Mouse (Mus musculus): ENCODE results near the gene Sv2a. TPM values are rescaled to one million over a fixed set of nuclear protein-coding genes. Genes with fewer than 3 reads are reported as not detected.
"Not testable (repeated sequence)": the region's sequence is repeated elsewhere in the genome, so short reads cannot be mapped to it uniquely, and the experiment has no call there.

The Sv2a gene
- polyA plus RNA-seq, 1 experiment from 2014 or later, result 3.6 TPM

GRCm38 (mm10) chr3:96237904-96238511 lies 57.1 kb downstream of the Sv2a start:
- peak; percentile 66 for DNase-seq
- no peak for TF ChIP-seq CTCF (IDR thresholded peaks at IDR 0.05; ENCODE audit: low read depth)

GRCm38 (mm10) chr3:96238954-96239793 lies 58.2 kb downstream of the Sv2a start, which contains the start of gene Hist2h3c2:
Gene Hist2h3c2, minus strand, starts transcription at chr3:96239127.
- peak within 1 kb of the TSS; percentile 89 for H3K4me2 ChIP-seq
- WGBS, result under 1% methylated on average over 20 of the region's 68 CpGs

More at GRCm38 (mm10) chr3:96237904-96238511, 57.1 kb downstream of the Sv2a start:
- 0 out of 2 replicates have a peak, but pooled peaks cover 2% of the 10 kb centered on the region for H3K4me1 ChIP-seq (ENCODE audit: insufficient read depth)
- H3K9ac ChIP-seq, result peak overlapping the region; percentile 71
- H3K4me3 ChIP-seq (ENCODE audit: low read depth, low read length), result peak overlapping the region; percentile 45
- under 1% methylated on average over 12 of the region's 12 CpGs for WGBS
- no peaks in the 10 kb centered on the region for H3K9me3 ChIP-seq (ENCODE audit: low read depth, low read length)
- no peak for ATAC-seq (ENCODE audit: insufficient read depth)
- H3K36me3 ChIP-seq (ENCODE audit: insufficient read depth), result no peaks in the 10 kb centered on the region
- peak overlapping the region; percentile 89 for H3K4me2 ChIP-seq
- no peaks in the 10 kb centered on the region for H3K27me3 ChIP-seq (ENCODE audit: insufficient read depth, low read length)
- peak overlapping the region; percentile 88 for H3K27ac ChIP-seq (ENCODE audit: low read depth)

GRCm38 (mm10) chr3:96239949-96240798 lies 59.2 kb downstream of the Sv2a start, which contains the start of gene Hist2h2aa2:
Gene Hist2h2aa2, minus strand, starts transcription at chr3:96240276.
- Histone ChIP-seq H3K4me3 (ENCODE audit: low read depth, low read length) (peak within 1 kb of the TSS; percentile 29; the same call in 1 of the 2 replicates), H3K4me2 (peak within 1 kb of the TSS; percentile 54), H3K9ac (peak within 1 kb of the TSS; percentile 47), H3K27ac (ENCODE audit: low read depth) (peak within 1 kb of the TSS; percentile 94)
- DNase-seq (peak; percentile 84), ATAC-seq (ENCODE audit: insufficient read depth) (peak; percentile 75)
- H3K27me3 ChIP-seq (ENCODE audit: insufficient read depth, low read length); H3K36me3 ChIP-seq (ENCODE audit: insufficient read depth); H3K9me3 ChIP-seq (ENCODE audit: low read depth, low read length); H3K4me1 ChIP-seq (ENCODE audit: insufficient read depth): not testable (repeated sequence)
- WGBS, result 4% methylated on average over 28 of the region's 85 CpGs

More at GRCm38 (mm10) chr3:96238954-96239793, 58.2 kb downstream of the Sv2a start, which contains the start of gene Hist2h3c2:
- peak; percentile 92 for ATAC-seq (ENCODE audit: insufficient read depth)
- peak within 1 kb of the TSS; percentile 71 for H3K9ac ChIP-seq
- not testable (repeated sequence) for H3K4me1 ChIP-seq (ENCODE audit: insufficient read depth); H3K9me3 ChIP-seq (ENCODE audit: low read depth, low read length); H3K36me3 ChIP-seq (ENCODE audit: insufficient read depth); H3K27me3 ChIP-seq (ENCODE audit: insufficient read depth, low read length); DNase-seq
- peak within 1 kb of the TSS; percentile 88 for H3K27ac ChIP-seq (ENCODE audit: low read depth)
- peak within 1 kb of the TSS; percentile 45 for H3K4me3 ChIP-seq (ENCODE audit: low read depth, low read length)

GRCm38 (mm10) chr3:96240799-96241197 lies 59.8 kb downstream of the Sv2a start:
- Histone ChIP-seq H3K27ac (ENCODE audit: low read depth) (peak overlapping the region; percentile 94), H3K9ac (peak overlapping the region; percentile 47), H3K4me2 (peak overlapping the region; percentile 54), H3K4me1 (ENCODE audit: insufficient read depth) (peaks cover 10% of the 10 kb centered on the region), H3K9me3 (ENCODE audit: low read depth, low read length) (no peaks in the 10 kb centered on the region), H3K36me3 (ENCODE audit: insufficient read depth) (no peaks in the 10 kb centered on the region), H3K27me3 (ENCODE audit: insufficient read depth, low read length) (no peaks in the 10 kb centered on the region), H3K4me3 (ENCODE audit: low read depth, low read length) (0 out of 2 replicates have a peak overlapping the region, but pooled peaks have one; percentile 9)
- WGBS, result 72% methylated on average over 9 of the region's 9 CpGs
- peak; percentile 14 for DNase-seq
- no peak for TF ChIP-seq CTCF (IDR thresholded peaks at IDR 0.05; ENCODE audit: low read depth)
- ATAC-seq (ENCODE audit: insufficient read depth), result no peak

- Histone ChIP-seq H3K27me3 (ENCODE audit: insufficient read depth, low read length) (no peaks in the 10 kb centered on the region), H3K4me2 (peak overlapping the region; percentile 70), H3K27ac (ENCODE audit: low read depth) (peak overlapping the region; percentile 98), H3K9ac (peak overlapping the region; percentile 67), H3K4me1 (ENCODE audit: insufficient read depth) (peaks cover 8% of the 10 kb centered on the region), H3K4me3 (ENCODE audit: low read depth, low read length) (peak overlapping the region; percentile 42), H3K36me3 (ENCODE audit: insufficient read depth) (no peaks in the 10 kb centered on the region), H3K9me3 (ENCODE audit: low read depth, low read length) (no peaks in the 10 kb centered on the region)
- DNase-seq, result no peak
- WGBS, result 75% methylated on average over 7 of the region's 7 CpGs
- TF ChIP-seq CTCF (IDR thresholded peaks at IDR 0.05; ENCODE audit: low read depth), result no peak
- ATAC-seq (ENCODE audit: insufficient read depth), result no peak
Measured at GRCm38 (mm10) chr3:96243921-96244572, 63.1 kb downstream of the Sv2a start.

Small RNA genes lying within 50 kb of the gene (microRNA-seq; reads per million reads assigned to microRNA genes)
- gene Gm44492 (ENCODE audit: borderline number of aligned reads) (not detected), gene Gm47311 (ENCODE audit: borderline number of aligned reads) (not detected)

Other genes starting within 250 kb of the Sv2a start
- gene Plekho1, start 185.2 kb upstream of the Sv2a start, polyA plus RNA-seq (2014; fragmentation: Nextera tagmentation; extraction: Ambion mirVana), result 36.7 and 37.0 TPM in 2 replicates
- gene Vps45, start 122.7 kb upstream of the Sv2a start, polyA plus RNA-seq (2014; fragmentation: Nextera tagmentation; extraction: Ambion mirVana), result 18.6 and 19.7 TPM in 2 replicates
- gene Otud7b, start 76.6 kb upstream of the Sv2a start, polyA plus RNA-seq (2014; fragmentation: Nextera tagmentation; extraction: Ambion mirVana), result 18.9 and 21.3 TPM in 2 replicates
- 13.0 and 16.6 TPM in 2 replicates for gene Mtmr11, start 19.1 kb upstream of the Sv2a start, polyA plus RNA-seq (2014; fragmentation: Nextera tagmentation; extraction: Ambion mirVana)
- 196 and 210 TPM in 2 replicates for gene Sf3b4, start 8.8 kb upstream of the Sv2a start, polyA plus RNA-seq (2014; fragmentation: Nextera tagmentation; extraction: Ambion mirVana)
- 57.6 and 68.0 TPM in 2 replicates for gene Bola1, start 38.6 kb downstream of the Sv2a start, polyA plus RNA-seq (2014; fragmentation: Nextera tagmentation; extraction: Ambion mirVana)
- not detected in 2 replicates for gene Hist2h2ab, start 38.7 kb downstream of the Sv2a start, polyA plus RNA-seq (2014; fragmentation: Nextera tagmentation; extraction: Ambion mirVana)
- 10.8 and 11.9 TPM in 2 replicates for gene Hist2h2ac, start 39.7 kb downstream of the Sv2a start, polyA plus RNA-seq (2014; fragmentation: Nextera tagmentation; extraction: Ambion mirVana)
- 5.9 and 6.4 TPM in 2 replicates for gene Hist2h2be, start 40.0 kb downstream of the Sv2a start, polyA plus RNA-seq (2014; fragmentation: Nextera tagmentation; extraction: Ambion mirVana)
- 11.5 and 14.4 TPM in 2 replicates for gene Hist2h3c2, start 58.0 kb downstream of the Sv2a start, polyA plus RNA-seq (2014; fragmentation: Nextera tagmentation; extraction: Ambion mirVana)
- 49.7 and 55.6 TPM in 2 replicates for gene Hist2h2aa2, start 59.1 kb downstream of the Sv2a start, polyA plus RNA-seq (2014; fragmentation: Nextera tagmentation; extraction: Ambion mirVana)
- 13.0 and 15.7 TPM in 2 replicates for gene Hist2h2aa1, start 64.3 kb downstream of the Sv2a start, polyA plus RNA-seq (2014; fragmentation: Nextera tagmentation; extraction: Ambion mirVana)
- gene Hist2h3c1, start 65.5 kb downstream of the Sv2a start, polyA plus RNA-seq (2014; fragmentation: Nextera tagmentation; extraction: Ambion mirVana), result 0.30 and 2.3 TPM in 2 replicates
- gene Hist2h4, start 82.2 kb downstream of the Sv2a start, polyA plus RNA-seq (2014; fragmentation: Nextera tagmentation; extraction: Ambion mirVana), result 11.3 and 16.6 TPM in 2 replicates
- gene Hist2h3b, start 87.5 kb downstream of the Sv2a start, polyA plus RNA-seq (2014; fragmentation: Nextera tagmentation; extraction: Ambion mirVana), result 100 and 111 TPM in 2 replicates
- 23.2 and 26.7 TPM in 2 replicates for gene Hist2h2bb, start 88.6 kb downstream of the Sv2a start, polyA plus RNA-seq (2014; fragmentation: Nextera tagmentation; extraction: Ambion mirVana)
- gene Fcgr1, start 112.8 kb downstream of the Sv2a start, polyA plus RNA-seq (2014; fragmentation: Nextera tagmentation; extraction: Ambion mirVana), result 3.3 and 3.9 TPM in 2 replicates

All from lung, embryonic 14.5 days (tissue).